Mouse (Mus musculus): ENCODE measurements around the gene Ttll4.

Gene Ttll4

DNA sequence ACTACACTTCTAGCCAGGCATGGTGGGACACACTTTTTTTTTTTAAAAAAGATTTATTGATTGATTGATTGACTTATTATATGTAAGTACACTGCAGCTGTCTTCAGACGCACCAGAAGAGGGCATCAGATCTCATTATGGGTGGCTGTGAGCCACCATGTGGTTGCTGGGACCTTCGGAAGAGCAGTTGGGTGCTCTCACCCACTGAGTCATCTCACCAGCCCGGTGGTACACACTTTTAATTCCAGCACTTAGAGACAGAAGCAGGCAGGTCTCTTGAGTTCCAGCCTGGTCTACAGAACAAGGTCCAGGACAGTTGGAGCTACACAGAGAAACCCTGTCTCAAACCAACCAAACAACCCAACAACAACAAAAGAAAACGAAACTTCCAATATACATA, 50.5 kb downstream of the Ttll4 start:
- DNase-seq (ENCODE audit: low read depth, low spot score) = no peak

DNA sequence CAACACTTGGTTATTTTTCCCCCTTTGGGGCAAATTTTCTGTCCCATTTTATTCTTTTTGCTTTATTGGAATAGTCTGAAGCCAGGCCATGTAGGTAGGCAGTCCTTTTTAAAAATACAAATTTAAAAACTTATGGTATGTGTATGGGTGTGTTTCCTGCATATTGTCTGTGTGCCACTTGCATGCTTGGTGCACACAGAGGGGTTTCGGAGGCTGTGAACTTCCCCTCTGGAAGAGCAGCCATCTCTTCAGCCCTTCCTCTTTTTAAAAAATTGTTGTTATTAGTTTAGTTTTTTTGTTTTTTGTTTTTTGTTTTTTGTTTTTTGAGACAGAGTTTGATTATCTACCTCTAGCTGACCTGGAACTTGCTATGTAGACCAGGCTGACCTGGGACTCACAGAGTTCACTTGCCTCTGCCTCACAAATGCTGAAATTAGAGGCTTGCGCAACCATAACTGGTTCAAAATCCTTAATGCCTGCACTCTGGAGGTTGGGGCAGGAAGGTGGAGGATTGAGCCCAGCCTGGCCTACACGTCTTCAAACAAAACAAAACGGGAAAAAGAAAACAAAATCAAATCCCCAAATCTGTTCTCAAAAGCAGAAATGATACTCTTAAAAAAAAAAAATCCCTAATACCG, 51.0 kb downstream of the Ttll4 start:
- DNase-seq (ENCODE audit: low read depth, low spot score) = no peak

DNA sequence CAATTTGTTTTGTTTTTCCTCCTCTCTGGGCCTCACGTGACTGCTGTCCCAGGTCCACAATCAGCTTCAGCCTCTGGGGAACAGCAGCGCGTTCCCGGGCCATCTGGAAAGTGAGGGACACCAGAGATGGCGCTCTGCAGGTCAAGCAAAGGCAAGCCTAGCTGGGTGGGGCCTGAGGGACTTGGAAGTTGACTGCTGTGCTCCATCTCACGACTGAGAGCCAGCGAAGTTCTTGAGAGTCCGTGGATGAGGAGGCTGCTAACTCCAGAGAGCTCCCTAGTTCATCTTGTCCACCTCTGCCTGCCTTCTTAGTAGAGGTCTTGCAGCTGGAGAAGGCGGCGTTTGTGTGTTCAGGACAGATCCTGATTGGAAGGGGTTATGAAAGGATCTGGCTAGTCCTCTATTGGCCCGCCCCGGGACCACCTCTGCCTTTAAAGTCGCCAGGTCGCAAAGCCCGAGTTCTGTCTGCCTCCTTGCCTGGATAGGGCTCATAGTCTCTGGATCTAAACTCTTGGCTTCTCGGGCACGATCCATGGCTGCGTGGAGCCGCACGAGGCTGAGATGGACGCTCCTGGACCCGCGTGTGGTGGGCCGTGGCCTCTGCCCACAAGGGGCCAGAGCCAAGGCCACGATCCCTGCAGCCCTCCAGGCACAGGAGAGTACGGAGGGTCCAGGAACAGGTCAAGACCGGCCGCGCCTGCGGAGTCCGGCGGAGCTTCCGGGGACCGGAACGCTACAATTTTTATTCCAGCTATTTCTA, 51.7 kb downstream of the Ttll4 start, which contains the start of gene Cyp27a1:
Gene Cyp27a1 (plus strand): TSS at position 476 of the 760 bp plus-strand sequence.
- DNase-seq (ENCODE audit: low read depth, low spot score) = peak; percentile 11

DNA sequence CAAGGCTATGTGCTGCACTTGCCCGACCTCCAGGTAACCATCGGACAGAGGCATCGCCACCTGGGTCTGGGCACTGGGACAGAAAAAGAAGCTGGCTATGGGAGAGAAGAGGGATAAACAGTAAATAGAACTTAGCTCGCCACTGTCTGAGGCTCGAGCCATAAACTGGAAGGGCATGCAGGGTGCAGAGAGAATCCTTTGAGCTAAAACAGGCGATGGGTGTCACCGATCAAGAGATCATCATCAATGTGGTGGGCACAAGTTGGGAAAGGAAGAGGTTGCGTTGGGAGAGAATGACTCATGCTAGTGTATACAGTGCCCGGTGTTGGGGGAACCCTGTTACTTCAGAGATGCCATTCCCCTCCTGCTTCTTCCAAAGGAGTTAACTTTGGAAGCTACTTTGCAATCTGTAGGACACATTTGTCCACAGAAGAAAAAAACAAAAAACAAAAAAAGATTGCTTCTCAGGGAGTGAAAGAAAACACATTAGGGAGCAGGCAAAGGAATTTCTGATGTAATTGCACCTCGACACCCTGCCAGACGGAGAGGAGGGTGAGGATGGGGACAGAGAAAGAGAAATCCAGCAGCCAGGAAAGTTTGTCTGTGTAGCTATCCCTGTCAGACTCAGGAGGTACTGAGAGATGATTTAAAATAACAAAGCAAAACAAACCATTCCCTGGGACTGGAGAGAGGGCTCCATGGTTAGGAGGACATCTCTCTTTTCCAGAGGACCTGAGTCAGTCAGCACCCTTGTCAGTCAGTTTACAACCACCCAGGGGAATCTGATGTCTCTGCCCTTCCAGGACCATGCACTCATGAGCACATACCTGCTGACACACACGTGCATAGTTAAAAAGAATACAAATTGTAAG, 52.5 kb downstream of the Ttll4 start:
- DNase-seq (ENCODE audit: low read depth, low spot score) = no peak

DNA sequence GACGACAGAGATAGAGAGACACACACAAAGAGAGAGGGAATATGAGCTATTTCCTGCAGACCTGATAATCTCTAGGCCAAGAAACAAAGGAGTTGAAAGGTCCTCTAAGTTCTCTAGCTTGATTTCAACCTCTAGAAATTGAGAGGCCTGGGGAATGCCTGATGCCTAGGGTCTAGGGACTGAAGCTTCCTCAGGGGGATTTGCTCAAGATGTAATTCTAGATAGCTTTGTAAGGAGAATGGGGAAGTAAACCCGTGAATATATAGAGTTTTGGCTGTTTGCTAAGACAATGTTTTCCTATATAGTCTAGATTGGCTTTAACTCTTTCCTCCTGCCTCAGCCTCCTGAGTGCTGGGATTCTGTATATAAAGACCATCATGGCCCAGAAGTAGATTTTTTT, 53.4 kb downstream of the Ttll4 start:
- DNase-seq (ENCODE audit: low read depth, low spot score) = no peak

DNA sequence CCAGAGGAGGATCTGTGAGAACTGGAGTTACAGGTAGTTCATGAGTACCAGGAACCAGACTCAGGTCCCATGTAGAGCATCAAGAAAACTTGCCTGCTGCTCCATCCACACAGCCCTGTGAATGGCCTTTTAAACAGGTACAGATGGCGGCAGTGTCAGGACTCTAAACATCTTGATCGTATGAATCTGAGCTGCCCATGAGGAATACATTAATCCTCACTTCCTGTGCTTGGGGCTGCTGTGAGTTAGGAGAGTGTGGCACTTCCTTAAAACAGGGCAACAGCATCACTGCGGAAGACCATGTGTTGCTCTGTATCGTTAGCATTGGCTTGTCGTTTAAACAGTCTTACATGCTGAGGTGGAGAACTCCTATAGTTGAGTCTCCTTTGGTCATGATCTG, 53.9 kb downstream of the Ttll4 start:
- no peak for DNase-seq (ENCODE audit: low read depth, low spot score)

DNA sequence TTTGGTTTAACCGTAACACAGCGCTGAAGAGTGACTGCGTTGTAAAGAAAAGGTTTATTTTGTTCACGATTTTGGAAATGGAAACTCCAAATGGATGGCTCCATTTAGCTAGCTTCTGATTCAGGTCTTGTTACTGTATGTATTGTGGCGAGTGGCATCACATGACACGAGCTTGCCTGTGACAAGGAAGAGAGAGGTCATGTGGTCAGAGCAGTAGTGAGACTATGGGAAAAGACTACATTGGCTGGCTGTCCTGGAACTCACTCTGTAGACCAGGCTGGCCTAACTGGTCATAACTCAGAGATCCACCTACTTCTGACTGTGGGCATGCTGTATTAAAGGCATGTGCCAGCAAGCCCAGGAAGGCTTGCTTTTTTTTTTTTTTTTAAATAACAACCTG, 54.3 kb downstream of the Ttll4 start:
- DNase-seq (ENCODE audit: low read depth, low spot score) = no peak

DNA sequence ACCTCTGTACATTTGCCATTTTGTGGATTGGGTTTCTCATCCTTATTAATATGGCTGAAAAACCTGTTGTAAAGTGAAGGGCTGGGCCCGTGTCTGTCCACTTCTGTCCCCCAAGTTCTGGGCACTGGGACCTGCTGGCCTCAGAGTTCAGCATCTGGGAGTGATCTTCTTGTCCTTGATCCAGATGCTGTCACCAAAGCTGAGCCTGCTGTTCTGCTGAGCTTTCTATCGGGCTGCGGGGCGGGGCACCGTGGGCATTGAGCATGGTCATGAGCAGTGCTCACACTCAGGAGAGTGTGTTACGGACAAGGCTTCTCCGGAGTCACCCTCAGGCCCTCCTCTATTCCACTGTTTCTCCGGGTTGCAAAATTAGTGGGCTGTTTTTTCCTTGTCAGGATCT, 56.6 kb downstream of the Ttll4 start:
- DNase-seq (ENCODE audit: low read depth, low spot score) = no peak

DNA sequence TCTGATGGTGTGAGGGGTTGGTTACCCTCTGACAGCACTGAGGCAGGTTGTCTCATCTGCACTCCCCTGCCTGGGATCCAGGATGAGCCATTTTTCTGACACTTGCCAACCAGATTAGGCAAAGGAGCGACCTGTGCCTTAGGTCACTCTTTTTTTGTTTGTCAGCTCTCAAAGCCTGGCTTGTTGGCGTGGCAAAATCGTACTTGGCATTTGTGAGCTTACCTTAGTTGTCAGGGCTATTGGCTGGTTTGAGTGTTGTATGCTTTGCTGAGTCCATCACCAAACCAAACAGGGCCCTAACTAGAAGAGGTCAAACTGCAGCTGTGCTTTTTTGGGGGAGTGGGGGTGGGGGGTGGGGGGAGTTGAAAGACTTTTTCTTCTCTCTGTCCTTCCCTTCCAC, 57.7 kb downstream of the Ttll4 start:
- no peak for DNase-seq (ENCODE audit: low read depth, low spot score)

DNA sequence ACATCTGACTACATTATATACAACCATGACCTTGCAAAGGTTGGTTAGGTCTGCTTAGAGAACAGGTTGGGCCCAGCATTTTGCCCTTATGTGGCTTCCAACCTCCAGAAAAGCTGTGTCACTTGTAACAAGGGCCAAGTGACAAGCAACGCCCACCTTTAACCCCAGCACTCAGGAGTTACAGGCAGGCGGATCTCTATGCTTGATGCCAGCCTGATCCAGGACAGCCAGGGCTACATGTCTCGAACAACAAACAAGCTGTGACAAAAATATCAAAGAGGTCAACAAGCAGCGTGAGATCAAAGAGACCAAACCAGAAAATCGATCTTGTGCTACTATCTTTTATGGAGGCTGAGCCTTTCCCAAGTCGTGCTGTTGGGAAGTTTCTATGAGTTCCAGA, 60.1 kb downstream of the Ttll4 start:
- DNase-seq (ENCODE audit: low read depth, low spot score) = no peak

DNA sequence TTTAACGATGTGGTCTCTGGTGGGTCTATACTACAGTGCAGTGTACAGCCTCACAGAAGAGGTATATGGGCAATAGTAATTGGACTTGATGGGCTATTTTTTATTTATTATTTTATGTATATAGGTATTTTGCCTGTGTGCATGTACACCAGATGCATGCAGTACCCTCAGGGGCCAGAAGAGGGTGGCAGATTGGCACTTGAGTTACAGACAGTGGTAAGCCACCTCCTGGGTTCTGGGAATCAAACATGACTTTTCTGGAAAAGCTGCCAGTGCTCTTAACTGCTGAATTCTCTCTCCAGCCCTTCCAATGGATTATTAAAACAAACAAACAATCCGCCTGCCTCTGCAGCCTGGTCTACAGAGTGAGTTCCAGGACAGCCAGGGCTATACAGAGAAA, 62.2 kb downstream of the Ttll4 start:
- peak; percentile 20 for DNase-seq (ENCODE audit: low read depth, low spot score)

DNA sequence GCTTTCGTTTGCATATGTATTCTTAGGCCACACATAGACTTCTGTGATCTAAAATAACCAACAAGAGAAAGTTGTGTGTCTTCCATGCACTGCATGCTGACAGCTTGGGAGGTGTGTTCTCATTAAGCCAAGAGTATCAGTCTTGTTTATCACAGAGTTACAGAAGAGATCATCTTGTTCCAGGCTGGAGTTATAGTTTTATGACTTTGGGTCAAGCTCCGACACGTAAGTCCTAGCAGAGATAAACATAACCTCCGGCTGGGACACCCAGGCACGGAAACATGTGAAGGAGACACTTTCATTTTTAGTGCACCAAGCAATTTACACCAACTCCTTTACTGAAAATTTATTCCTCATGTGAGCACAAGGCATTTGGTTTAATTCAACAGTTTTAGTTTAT, 64.6 kb downstream of the Ttll4 start:
- no peak for DNase-seq (ENCODE audit: low read depth, low spot score)

DNA sequence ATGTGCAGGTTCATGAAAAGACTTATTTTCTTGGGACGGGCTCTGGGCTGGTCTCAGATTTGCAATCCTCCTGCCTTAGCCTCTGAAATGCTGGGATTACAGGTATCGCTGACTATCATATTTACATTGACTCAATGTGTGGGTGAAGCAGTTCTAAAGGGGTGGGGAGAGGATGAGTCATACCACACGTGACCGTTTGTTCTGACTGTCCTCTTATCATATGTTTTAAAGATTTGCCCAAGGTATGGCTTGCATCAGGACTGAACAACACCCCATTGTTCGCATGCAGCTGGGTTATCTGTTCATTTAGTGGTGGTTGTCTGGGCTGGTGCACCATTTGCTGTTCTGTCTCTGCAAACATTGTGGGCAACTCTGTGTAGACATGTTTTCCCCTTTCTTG, 65.1 kb downstream of the Ttll4 start:
- DNase-seq (ENCODE audit: low read depth, low spot score) = no peak

DNA sequence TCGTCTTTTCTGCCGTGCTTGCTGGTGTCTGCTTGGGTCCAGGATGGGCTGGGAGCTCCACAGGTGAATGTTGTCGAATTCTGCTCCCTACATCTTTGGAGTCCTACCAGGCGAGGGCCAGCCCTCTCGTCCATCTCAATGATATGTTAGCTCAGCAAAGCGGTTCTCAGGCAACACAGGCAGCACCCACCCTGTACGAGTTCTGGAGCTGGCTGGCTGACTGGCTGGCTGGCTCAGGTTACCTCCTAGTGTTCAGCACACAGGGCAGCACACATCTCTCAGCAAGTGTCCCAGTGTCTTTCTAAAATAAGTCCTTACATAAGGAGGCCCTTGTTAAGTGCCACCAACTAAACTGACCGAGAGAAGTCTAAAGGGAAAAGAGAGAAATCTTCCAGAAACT, 66.9 kb downstream of the Ttll4 start:
- DNase-seq (ENCODE audit: low read depth, low spot score) = no peak

DNA sequence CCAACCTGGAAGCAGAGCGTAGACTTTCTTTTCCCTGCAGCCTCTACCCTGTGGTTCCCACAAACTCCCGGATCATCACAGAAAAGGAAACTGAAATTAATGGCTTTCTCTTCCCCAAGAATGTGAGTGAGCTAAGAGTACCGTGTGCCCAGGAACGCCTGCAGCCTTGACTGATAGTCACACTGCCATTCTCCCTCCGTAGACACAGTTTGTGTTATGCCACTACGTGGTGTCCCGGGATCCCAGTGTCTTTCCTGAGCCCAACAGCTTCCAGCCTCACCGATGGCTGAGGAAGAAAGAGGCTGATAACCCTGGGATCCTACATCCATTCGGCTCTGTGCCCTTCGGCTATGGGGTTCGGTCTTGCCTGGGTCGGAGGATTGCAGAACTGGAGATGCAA, 75.4 kb downstream of the Ttll4 start:
- no peak for DNase-seq (ENCODE audit: low read depth, low spot score)

DNA sequence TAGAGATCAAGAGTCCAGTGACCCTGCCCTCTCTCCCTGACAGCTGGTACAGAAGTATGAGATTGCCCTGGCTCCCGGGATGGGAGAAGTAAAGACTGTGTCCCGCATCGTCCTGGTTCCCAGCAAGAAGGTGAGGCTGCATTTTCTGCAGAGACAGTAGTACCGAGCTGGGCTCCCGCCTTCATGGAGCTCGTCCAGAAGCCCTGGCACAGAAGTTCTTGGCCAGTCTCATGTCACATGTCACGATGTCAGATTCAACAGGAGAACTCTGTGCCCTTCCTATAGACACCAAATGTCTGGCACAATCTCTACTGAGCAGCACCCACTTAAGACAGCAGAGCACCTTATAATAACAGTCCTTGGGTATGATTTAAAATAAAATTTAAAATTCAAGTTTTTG, 76.0 kb downstream of the Ttll4 start:
- no peak for DNase-seq (ENCODE audit: low read depth, low spot score)

DNA sequence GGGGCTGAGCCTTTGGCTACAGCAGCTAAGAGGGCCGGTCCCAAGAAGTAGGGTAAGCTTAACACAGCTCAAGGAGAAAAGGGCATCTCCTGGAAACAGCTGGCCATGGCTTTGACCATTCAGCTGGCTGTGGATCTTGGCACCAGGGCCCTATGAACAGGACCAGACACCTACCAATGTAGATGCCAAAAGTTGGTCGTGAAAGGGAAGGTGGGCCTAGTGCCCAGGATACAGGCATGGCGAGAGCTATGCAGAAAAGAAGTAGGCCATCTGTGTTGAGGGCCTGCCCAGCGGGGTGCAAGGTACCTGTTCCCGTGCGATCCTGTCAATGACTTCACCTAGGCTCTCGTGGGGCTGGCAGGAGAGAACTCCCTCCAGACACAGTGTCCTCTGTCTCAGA, 79.3 kb downstream of the Ttll4 start:
- DNase-seq (ENCODE audit: low read depth, low spot score) = no peak

DNA sequence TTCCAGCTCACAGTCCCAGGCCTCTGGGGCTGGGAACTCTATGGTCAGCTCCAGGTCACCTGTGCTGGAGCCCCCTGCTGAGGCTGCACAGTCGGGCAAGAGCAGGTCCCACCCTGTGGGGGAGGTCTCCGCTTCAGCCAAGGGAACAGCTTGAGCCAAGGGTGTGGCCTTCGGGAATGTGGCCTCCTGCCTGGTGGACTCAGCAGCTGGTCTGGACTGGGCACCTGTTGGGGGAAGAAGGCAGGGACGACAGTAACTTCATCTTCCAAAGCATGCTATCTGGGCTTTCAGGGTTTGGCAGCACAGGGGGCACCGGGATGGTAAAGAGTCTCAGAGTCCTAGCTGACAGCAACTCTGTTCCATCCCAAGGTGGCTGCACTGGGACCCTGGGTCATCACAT, 85.8 kb downstream of the Ttll4 start:
- no peak for DNase-seq (ENCODE audit: low read depth, low spot score)

DNA sequence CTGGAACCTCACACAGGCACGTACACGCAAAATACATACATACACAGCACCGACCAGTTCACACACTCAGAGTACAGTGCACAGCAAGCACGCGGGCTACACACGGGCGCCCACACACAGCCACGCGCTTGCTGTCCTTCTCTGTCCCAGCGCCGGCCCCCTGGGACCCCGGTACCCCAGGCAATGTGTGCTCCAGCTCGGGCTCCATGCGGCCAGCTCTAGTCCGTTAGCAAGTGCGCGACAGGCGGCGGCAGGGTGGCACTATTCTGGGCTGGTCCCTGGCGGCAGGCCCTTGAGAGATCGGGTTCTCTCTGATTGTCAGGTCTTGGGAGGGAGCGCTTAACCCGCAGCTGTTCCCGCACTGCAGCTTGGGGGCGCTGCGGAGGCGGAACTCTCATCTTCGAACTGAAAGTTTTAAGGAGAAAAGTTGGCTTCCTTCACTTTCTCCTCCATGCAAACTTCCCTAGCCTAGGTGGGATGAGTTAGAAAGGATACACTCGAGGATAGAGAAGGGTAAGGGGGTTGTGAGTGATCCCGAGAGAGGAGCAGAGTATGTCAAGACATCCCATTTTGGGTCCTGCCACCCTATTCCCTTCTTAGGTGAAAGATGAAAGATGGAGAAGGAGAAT, 87.2 kb downstream of the Ttll4 start, which contains the start of gene Prkag3:
Gene Prkag3 (minus strand): TSS at position 579 of the 629 bp plus-strand sequence.
- no peak for DNase-seq (ENCODE audit: low read depth, low spot score)

DNA sequence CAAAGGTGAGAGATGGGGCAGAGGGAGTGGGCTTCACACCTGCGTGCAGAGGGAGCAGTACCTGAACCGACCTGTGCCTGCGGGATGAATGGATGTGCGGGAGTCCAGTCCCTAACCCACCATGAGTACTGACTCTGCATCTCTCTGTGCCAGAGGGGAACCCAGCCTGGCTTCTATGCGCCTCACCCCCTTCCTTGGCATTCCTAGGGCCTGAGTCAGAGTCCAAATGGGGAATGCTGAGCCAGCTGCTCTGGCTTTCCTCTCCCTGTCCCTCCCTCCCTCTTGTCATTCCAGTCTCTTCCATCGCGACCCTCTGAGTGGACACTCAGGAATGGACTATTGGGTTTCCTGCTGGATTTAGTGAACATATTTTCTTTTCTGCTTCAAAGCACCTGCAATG, 87.8 kb downstream of the Ttll4 start:
- DNase-seq (ENCODE audit: low read depth, low spot score) = no peak

DNA sequence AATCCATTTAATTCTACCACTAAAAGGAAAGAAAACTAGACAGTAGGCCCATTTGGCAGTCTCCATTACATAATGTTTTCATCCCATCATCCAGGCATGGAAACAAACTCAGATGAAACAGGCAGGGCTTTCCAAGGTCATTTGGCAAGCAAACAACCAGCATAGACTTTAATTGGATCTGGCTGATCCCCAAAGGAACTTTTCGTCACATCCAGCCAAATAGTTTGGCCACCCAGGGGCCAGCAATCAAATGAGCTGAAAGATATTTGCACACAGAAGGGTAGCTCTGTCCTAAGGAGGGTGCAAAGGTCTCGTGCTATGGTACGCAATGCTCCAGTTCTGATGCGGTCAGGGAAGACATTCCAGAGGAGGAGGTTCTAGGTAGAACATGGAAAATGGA, 89.1 kb downstream of the Ttll4 start:
- DNase-seq (ENCODE audit: low read depth, low spot score) = no peak

DNA sequence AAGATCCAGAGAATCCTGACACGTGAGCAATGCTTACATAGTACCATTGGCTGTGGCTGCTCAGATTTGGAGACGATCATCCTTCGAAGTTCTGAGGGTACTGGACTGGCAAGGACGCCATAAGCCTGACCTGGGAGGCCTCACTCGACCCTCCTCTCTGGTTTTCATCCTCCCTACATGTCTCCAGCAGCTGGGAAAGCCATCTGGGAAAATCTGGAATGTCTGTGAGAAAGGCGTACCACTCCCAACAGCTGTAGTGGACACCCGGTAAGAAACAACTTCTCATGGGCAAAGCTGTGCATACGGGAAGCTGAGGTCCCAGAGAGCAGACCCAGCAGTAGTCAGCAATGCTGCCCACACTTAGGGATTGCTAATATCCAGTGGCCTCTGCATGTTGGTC, 90.6 kb downstream of the Ttll4 start:
- no peak for DNase-seq (ENCODE audit: low read depth, low spot score)

Data from WW6 (cell line).